Mouse (Mus musculus) urinary bladder, adult 18-20 months (tissue): ENCODE data around the gene Tead1.

Source experiments
- DNase-seq, 2 experiments: peaks; one replicate each; pipeline ENCODE4 v3.0.0; 2022; ENCODE audit warnings: low spot score in 2 of 2, mixed read lengths in 2 of 2

The Tead1 gene

GRCm38 (mm10) chr7:112685993-112686392, 6.9 kb downstream of the Tead1 start:
- DNase-seq: no peak

- DNase-seq: no peak
Measured at GRCm38 (mm10) chr7:112686586-112686985, 7.5 kb downstream of the Tead1 start.

- DNase-seq: no peak
Measured at GRCm38 (mm10) chr7:112688425-112689001, 9.4 kb downstream of the Tead1 start.

GRCm38 (mm10) chr7:112690836-112691781, 12.0 kb downstream of the Tead1 start:
- no peak for DNase-seq

- DNase-seq: no peak
Measured at GRCm38 (mm10) chr7:112693566-112693965, 14.4 kb downstream of the Tead1 start.

GRCm38 (mm10) chr7:112696777-112697161, 17.7 kb downstream of the Tead1 start:
- DNase-seq: no peak

- no peak for DNase-seq
Measured at GRCm38 (mm10) chr7:112697162-112697841, 18.2 kb downstream of the Tead1 start.

GRCm38 (mm10) chr7:112700082-112700481, 21.0 kb downstream of the Tead1 start:
- DNase-seq: no peak

- no peak for DNase-seq
Measured at GRCm38 (mm10) chr7:112703341-112703740, 24.2 kb downstream of the Tead1 start.

GRCm38 (mm10) chr7:112705870-112706269, 26.8 kb downstream of the Tead1 start:
- no peak for DNase-seq

GRCm38 (mm10) chr7:112706756-112707155, 27.6 kb downstream of the Tead1 start:
- no peak for DNase-seq

- no peak for DNase-seq
Measured at GRCm38 (mm10) chr7:112710409-112711107, 31.4 kb downstream of the Tead1 start.

- no peak for DNase-seq
Measured at GRCm38 (mm10) chr7:112711977-112712376, 32.9 kb downstream of the Tead1 start.

GRCm38 (mm10) chr7:112713509-112713908, 34.4 kb downstream of the Tead1 start:
- no peak for DNase-seq

- no peak for DNase-seq
Measured at GRCm38 (mm10) chr7:112714783-112715182, 35.7 kb downstream of the Tead1 start.

GRCm38 (mm10) chr7:112716701-112717100, 37.6 kb downstream of the Tead1 start:
- DNase-seq: no peak

- DNase-seq: no peak
Measured at GRCm38 (mm10) chr7:112717676-112718075, 38.6 kb downstream of the Tead1 start.

- no peak for DNase-seq
Measured at GRCm38 (mm10) chr7:112719394-112720142, 40.5 kb downstream of the Tead1 start.

- peak; percentile 45 to 69 for DNase-seq
Measured at GRCm38 (mm10) chr7:112720143-112720988, 41.2 kb downstream of the Tead1 start.

GRCm38 (mm10) chr7:112720989-112721337, 41.8 kb downstream of the Tead1 start:
- DNase-seq: no peak
